Mouse (Mus musculus): ENCODE measurements around the gene Fntb.

DNA sequence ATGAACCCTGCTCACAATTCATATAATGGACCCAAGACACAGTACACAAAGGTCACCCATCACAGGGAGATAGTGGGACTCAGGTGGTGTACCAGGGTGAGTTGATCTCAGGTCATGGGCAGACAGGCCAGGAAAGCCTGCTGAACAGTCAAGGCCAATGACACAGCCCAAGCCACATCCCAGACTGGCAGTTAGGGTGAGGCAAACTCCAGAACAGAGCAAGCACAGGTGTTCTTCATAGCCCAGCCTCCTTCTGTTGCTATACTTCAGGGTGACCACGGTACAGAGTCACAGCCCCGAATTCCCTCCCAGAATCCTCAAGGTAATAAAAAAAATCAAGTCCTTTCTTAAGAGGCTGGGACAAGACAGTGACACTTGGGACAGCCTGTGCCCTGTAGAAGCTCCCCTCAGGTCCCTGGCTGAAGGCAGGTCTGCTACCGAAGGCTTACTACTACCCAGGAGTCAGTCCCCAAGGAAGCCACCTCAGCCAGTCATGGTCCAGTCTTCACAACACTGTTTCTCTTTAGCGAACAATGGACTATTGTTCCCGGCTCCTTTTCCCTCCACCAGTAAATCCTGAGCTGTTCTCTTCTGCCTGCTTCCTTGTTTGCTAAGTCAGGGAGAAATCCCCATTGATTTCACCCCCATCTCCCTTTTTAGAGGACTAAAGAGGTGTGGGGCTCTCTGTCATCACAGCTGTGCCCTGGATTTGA is 32.8 kb downstream of the Fntb start:
- TF ChIP-seq CTCF (IDR thresholded peaks at IDR 0.05; ENCODE audit: low read depth, low read length) = no peak
- TF ChIP-seq GATA1 (IDR thresholded peaks at IDR 0.05; ENCODE audit: borderline replicate concordance, low read length) = no peak
- TF ChIP-seq TAL1 (conservative IDR thresholded peaks at IDR 0.05; ENCODE audit: low read depth, low read length) = no peak
- no peak for TF ChIP-seq POLR2AphosphoS5 (IDR thresholded peaks at IDR 0.05; ENCODE audit: insufficient replicate concordance, low read depth, low read length)
- no peak for TF ChIP-seq GATA2 (IDR thresholded peaks at IDR 0.05; ENCODE audit: borderline replicate concordance, low read depth, low read length)
